Mouse (Mus musculus): ENCODE data around the gene Rab43. TPM values are rescaled to one million over a fixed set of nuclear protein-coding genes. Genes with fewer than 3 reads are reported as not detected.
A peak's percentile ranks its signal among the peaks of the same experiment; 100 is the strongest.

Gene Rab43
- polyA plus RNA-seq, 1 experiment from 2014 or later = 5.8 TPM

GRCm38 (mm10) chr6:87806028-87806427, 5.9 kb downstream of the Rab43 start:
- H3K9me3 ChIP-seq (replicated peaks) = no peaks in the 10 kb centered on the region
- H3K27ac ChIP-seq (replicated peaks) = no peak overlapping the region
- WGBS = 82% methylated on average over 2 of the region's 2 CpGs
- H3K27me3 ChIP-seq (ENCODE audit: low read depth, poor library complexity, severe bottlenecking) = peaks cover 15% of the 10 kb centered on the region
- H3K4me3 ChIP-seq = no peak overlapping the region
- DNase-seq (ENCODE audit: low spot score) = no peak
- peaks cover 14% of the 10 kb centered on the region for H3K4me1 ChIP-seq
- peaks cover 3% of the 10 kb centered on the region; the same call in 1 of the 2 replicates for H3K36me3 ChIP-seq

GRCm38 (mm10) chr6:87805448-87805847, 6.5 kb downstream of the Rab43 start:
- Histone ChIP-seq H3K36me3 (peaks cover 3% of the 10 kb centered on the region; the same call in 1 of the 2 replicates), H3K4me3 (no peak overlapping the region), H3K27ac (replicated peaks) (no peak overlapping the region), H3K9me3 (replicated peaks) (no peaks in the 10 kb centered on the region), H3K27me3 (ENCODE audit: low read depth, poor library complexity, severe bottlenecking) (peaks cover 13% of the 10 kb centered on the region), H3K4me1 (peaks cover 9% of the 10 kb centered on the region)
- WGBS = 88% methylated on average over 7 of the region's 7 CpGs
- no peak for DNase-seq (ENCODE audit: low spot score)

DNA sequence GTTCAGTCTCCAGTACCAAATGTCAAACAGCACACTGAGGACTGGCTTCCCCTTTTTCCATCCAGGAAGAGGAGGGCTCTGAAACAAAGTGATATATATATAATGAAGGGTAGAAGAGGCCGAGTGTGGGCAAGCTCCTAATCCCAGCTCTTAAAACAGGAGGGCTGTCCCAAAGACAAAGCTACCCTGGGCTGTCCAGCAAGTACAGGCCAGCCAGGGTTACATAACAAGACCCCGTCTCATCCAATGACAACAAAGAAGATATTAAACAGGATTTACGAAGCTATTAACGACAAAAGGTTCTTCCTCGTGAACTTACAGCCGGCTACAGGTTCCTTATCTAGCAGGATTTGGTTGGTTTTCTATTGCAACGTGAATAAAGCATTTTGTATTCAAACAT, 7.1 kb downstream of the Rab43 start:
- Histone ChIP-seq H3K9me3 (replicated peaks) (no peaks in the 10 kb centered on the region), H3K4me3 (no peak overlapping the region), H3K4me1 (peaks cover 4% of the 10 kb centered on the region; the same call in 1 of the 2 replicates), H3K27me3 (ENCODE audit: low read depth, poor library complexity, severe bottlenecking) (peaks cover 7% of the 10 kb centered on the region), H3K36me3 (peaks cover 3% of the 10 kb centered on the region; the same call in 1 of the 2 replicates), H3K27ac (replicated peaks) (no peak overlapping the region)
- DNase-seq (ENCODE audit: low spot score) = no peak
- WGBS = 83% methylated on average over 7 of the region's 7 CpGs

- no peaks in the 10 kb centered on the region for H3K4me1 ChIP-seq
Observed at GRCm38 (mm10) chr6:87804036-87804435, 7.9 kb downstream of the Rab43 start.

DNA sequence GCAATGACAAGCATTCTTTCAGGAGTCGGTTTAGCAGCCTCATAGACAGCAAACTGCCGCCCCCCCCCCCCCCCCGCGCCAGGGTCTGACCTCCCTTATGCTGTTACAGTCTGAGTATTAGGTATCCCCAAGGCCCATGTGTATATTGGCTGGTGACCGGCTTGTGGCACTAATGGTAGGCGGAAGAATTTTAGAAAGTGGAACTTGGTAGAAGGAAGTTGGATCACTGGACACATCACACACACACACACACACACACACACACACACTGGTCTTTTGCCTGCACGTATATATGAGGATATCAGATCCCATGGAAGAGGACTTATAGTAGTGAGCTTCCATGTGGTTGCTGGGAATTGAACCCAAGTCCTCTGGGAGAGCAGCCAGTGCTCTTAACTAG, 9.5 kb downstream of the Rab43 start:
- Histone ChIP-seq H3K4me1 (no peaks in the 10 kb centered on the region; the same call in 1 of the 2 replicates), H3K27ac (replicated peaks) (no peak overlapping the region), H3K36me3 (peaks cover 3% of the 10 kb centered on the region; the same call in 1 of the 2 replicates), H3K9me3 (replicated peaks) (no peaks in the 10 kb centered on the region), H3K4me3 (no peak overlapping the region), H3K27me3 (ENCODE audit: low read depth, poor library complexity, severe bottlenecking) (no peaks in the 10 kb centered on the region)
- no peak for DNase-seq (ENCODE audit: low spot score)
- 80% methylated on average over 7 of the region's 7 CpGs for WGBS

More at GRCm38 (mm10) chr6:87804036-87804435, 7.9 kb downstream of the Rab43 start:
- H3K27ac ChIP-seq (replicated peaks) = no peak overlapping the region
- H3K4me3 ChIP-seq = no peak overlapping the region
- H3K36me3 ChIP-seq = peaks cover 3% of the 10 kb centered on the region; the same call in 1 of the 2 replicates
- 87% methylated on average over 1 of the region's 1 CpGs for WGBS
- H3K9me3 ChIP-seq (replicated peaks) = no peaks in the 10 kb centered on the region
- no peaks in the 10 kb centered on the region for H3K27me3 ChIP-seq (ENCODE audit: low read depth, poor library complexity, severe bottlenecking)
- no peak for DNase-seq (ENCODE audit: low spot score)

DNA sequence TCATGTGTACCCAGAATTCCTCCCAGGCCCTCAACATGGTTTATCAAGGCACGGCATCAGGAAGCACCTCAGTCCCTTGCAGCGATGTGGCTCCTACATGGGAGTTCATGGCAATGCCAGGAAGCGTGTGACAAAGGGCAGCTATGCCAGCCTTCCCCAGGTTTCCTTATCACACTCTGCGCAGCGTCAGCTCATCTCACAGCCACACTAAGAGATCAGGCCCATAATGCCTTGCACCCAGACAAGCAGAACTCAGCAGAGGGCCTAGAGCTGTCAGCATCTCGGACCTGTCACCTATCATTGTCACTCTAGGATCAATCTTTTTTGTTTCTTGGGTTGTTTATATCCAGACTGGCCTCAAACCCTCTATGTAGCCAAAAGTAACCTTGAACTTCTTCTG, 12.4 kb downstream of the Rab43 start:
- WGBS = 93% methylated on average over 6 of the region's 6 CpGs
- 0 out of 2 replicates have a peak, but pooled peaks cover 3% of the 10 kb centered on the region for H3K36me3 ChIP-seq
- no peak for DNase-seq (ENCODE audit: low spot score)
- no peaks in the 10 kb centered on the region for H3K27me3 ChIP-seq (ENCODE audit: low read depth, poor library complexity, severe bottlenecking)
- no peaks in the 10 kb centered on the region for H3K9me3 ChIP-seq (replicated peaks)
- H3K4me3 ChIP-seq = no peak overlapping the region
- peaks cover 13% of the 10 kb centered on the region for H3K4me1 ChIP-seq
- no peak overlapping the region for H3K27ac ChIP-seq (replicated peaks)

- no peaks in the 10 kb centered on the region for H3K9me3 ChIP-seq (replicated peaks)
- no peaks in the 10 kb centered on the region for H3K27me3 ChIP-seq (ENCODE audit: low read depth, poor library complexity, severe bottlenecking)
- H3K27ac ChIP-seq (replicated peaks) = no peak overlapping the region
- H3K36me3 ChIP-seq = peaks cover 14% of the 10 kb centered on the region
- no peak overlapping the region for H3K4me3 ChIP-seq
- 62% methylated on average over 2 of the region's 2 CpGs for WGBS
- DNase-seq (ENCODE audit: low spot score) = no peak
- H3K4me1 ChIP-seq = peaks cover 13% of the 10 kb centered on the region
Observed at GRCm38 (mm10) chr6:87797321-87797720, 14.6 kb downstream of the Rab43 start.

DNA sequence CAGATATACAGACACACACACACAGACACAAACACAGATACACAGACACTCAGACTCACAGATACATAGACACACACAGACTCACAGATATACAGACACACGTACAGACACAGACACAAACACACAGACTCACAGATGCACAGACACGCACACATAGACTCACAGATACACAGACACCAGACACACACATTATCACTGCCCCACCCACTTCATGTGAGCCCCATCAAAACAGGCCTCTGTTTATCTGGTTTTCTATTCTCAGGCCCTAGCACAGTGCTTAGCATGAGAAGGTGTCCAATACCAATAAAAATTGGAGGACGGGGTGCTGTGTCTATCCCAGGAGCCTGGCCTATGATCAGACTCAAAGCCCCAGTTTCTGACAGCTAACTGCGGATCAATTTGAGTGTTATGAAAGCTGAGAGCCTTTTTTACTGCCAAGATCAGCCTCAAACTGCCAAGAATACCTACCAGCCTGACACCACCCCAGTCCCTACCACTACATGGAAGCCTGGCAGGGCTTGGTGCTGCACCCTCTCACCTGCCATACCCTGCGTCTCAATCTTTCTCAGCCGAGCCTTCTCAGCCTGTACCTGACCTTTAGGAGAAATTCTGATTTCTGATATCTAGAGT, 15.6 kb downstream of the Rab43 start:
- WGBS = 93% methylated on average over 6 of the region's 6 CpGs
- H3K27ac ChIP-seq (replicated peaks) = peak overlapping the region; percentile 38; the same call in 1 of the 2 replicates

DNA sequence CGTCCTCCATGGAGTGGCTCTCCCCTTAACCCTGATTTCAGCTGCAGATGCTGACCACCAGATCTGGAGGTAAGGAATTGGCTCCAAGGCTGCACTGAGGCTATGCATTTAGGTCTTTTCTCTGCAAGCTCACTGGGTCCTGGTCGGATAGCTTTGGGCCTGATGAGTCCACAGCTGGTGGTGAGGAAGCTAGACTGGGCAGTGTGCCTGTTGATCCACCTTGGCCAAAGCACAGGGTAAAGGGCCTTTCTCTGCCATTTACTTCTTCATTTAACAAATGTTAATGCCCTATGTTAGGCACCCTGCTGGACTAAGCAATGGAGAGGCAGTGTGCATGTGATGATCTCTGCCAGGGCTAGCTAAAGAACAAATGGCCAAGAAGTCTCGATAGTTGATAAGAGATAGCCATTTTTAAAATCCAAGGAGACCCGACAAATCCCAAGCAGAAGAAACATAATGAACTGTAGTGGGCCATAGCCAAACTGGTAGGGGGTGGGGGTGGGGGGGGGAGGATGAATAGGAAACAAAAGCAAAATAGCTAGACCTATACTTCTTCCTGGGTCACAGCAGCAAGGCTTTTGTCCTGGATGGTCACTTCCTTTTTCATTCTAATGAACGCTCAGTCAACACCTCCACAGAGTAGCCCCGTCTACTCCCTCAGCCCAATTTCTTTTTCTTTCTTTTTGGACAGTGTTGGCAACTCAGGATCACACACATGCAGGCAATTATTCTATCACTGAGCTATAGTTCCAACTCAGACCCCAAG, 16.4 kb downstream of the Rab43 start:
- no peaks in the 10 kb centered on the region for H3K27me3 ChIP-seq (ENCODE audit: low read depth, poor library complexity, severe bottlenecking)
- peaks cover 13% of the 10 kb centered on the region for H3K4me1 ChIP-seq
- peak overlapping the region; percentile 42; the same call in 1 of the 2 replicates for H3K27ac ChIP-seq (replicated peaks)
- no peak for DNase-seq (ENCODE audit: low spot score)
- H3K9me3 ChIP-seq (replicated peaks) = no peaks in the 10 kb centered on the region
- H3K36me3 ChIP-seq = peaks cover 26% of the 10 kb centered on the region
- 65% methylated on average over 6 of the region's 6 CpGs for WGBS
- no peak overlapping the region for H3K4me3 ChIP-seq

More for the DNA sequence above, 15.6 kb downstream of the Rab43 start:
- H3K27me3 ChIP-seq (ENCODE audit: low read depth, poor library complexity, severe bottlenecking) = no peaks in the 10 kb centered on the region
- DNase-seq (ENCODE audit: low spot score) = no peak
- H3K4me3 ChIP-seq = no peak overlapping the region
- no peaks in the 10 kb centered on the region for H3K9me3 ChIP-seq (replicated peaks)
- peaks cover 19% of the 10 kb centered on the region for H3K36me3 ChIP-seq
- peaks cover 13% of the 10 kb centered on the region for H3K4me1 ChIP-seq

GRCm38 (mm10) chr6:87793821-87794510, 18.0 kb downstream of the Rab43 start:
- Histone ChIP-seq H3K36me3 (peaks cover 26% of the 10 kb centered on the region), H3K4me3 (no peak overlapping the region), H3K9me3 (replicated peaks) (no peaks in the 10 kb centered on the region), H3K4me1 (peaks cover 18% of the 10 kb centered on the region), H3K27ac (replicated peaks) (no peak overlapping the region), H3K27me3 (ENCODE audit: low read depth, poor library complexity, severe bottlenecking) (no peaks in the 10 kb centered on the region)
- no peak for DNase-seq (ENCODE audit: low spot score)
- WGBS = 95% methylated on average over 10 of the region's 10 CpGs

DNA sequence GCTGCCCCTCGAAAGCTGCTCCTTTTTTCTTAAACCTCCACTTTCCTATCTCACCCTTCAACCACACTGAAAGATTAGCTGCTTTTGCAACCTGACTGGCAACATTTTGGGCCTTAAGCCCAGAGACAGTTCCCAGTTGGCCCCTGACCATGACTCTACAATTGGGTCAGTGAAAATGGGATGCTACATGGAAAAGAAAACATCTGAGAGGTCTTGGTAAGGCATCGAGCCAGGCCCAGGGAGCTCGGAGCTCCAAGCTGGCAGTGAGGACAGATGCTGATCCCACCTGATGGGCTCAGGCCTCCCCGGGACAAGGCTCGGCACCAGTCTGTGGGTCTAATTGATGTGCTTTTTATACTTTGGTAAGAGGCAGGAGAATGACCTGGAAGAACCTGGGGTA, 20.1 kb downstream of the Rab43 start:
- Histone ChIP-seq H3K4me1 (peaks cover 20% of the 10 kb centered on the region), H3K27me3 (ENCODE audit: low read depth, poor library complexity, severe bottlenecking) (no peaks in the 10 kb centered on the region), H3K9me3 (replicated peaks) (no peaks in the 10 kb centered on the region), H3K27ac (replicated peaks) (no peak overlapping the region), H3K4me3 (no peak overlapping the region), H3K36me3 (peaks cover 26% of the 10 kb centered on the region)
- DNase-seq (ENCODE audit: low spot score) = no peak
- 93% methylated on average over 5 of the region's 5 CpGs for WGBS

DNA sequence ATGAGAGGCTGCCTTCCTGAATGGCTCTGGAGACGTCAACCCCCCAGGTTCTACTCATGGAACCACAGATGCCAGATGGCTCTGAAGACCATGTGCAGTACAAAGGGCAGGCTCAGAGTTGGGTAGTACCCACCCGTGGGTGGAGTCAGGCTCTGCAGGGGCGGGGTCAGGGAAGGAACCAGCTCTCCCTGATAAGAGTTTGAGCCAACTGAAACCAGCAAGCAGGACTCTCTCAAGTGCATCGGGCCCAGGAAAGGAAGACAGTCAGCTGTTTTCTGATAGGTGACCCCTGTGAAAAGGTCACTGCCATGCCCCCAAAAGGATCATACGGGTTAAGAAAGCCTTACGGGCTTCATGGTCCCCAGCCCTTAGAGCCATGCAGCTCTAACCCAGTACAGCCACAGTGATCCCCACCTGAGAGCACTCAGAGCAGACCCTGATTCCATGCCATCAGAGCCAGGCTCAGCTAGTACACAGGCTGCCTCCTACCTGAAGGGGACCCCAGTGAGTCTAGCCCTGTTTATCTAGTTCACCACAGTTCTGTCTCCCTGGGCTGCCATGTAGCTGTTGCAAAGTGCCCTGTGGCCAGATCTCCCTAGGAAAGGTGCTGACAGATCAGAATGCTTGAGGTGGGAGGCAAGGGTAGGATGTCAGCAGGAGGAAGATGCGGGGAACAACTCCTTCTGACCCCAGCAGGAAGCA, 21.0 kb downstream of the Rab43 start:
- no peak overlapping the region for H3K4me3 ChIP-seq
- no peak for DNase-seq (ENCODE audit: low spot score)
- H3K9me3 ChIP-seq (replicated peaks) = no peaks in the 10 kb centered on the region
- no peak overlapping the region for H3K27ac ChIP-seq (replicated peaks)
- H3K36me3 ChIP-seq = peaks cover 26% of the 10 kb centered on the region
- H3K27me3 ChIP-seq (ENCODE audit: low read depth, poor library complexity, severe bottlenecking) = no peaks in the 10 kb centered on the region
- 76% methylated on average over 7 of the region's 7 CpGs for WGBS
- H3K4me1 ChIP-seq = peaks cover 15% of the 10 kb centered on the region

All from midbrain, embryonic 10.5 days (tissue).